Mouse (Mus musculus): ENCODE data around the gene Hoxc12.

Hoxc12 gene

DNA sequence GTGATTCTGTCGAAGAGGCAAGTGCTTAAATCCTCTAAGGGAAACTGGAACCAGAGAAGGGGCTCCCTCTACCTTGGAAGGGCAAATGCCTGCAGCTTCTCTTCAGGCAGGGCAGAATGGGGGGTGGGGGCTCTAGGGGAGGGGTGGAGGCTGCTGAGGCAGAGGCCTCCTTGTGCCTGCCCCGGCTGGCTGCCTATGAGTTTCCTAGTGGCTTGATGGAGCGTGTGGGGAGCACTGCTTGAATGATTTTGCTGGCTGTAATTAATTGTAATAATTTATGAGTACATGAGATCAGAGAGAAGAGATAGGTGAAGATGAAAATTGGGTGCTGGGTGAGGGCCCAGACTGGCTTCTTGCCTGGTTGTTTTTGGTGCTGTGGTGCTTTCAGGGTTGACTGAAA is 48.4 kb downstream of the Hoxc12 start:
- DNase-seq: no peak

DNA sequence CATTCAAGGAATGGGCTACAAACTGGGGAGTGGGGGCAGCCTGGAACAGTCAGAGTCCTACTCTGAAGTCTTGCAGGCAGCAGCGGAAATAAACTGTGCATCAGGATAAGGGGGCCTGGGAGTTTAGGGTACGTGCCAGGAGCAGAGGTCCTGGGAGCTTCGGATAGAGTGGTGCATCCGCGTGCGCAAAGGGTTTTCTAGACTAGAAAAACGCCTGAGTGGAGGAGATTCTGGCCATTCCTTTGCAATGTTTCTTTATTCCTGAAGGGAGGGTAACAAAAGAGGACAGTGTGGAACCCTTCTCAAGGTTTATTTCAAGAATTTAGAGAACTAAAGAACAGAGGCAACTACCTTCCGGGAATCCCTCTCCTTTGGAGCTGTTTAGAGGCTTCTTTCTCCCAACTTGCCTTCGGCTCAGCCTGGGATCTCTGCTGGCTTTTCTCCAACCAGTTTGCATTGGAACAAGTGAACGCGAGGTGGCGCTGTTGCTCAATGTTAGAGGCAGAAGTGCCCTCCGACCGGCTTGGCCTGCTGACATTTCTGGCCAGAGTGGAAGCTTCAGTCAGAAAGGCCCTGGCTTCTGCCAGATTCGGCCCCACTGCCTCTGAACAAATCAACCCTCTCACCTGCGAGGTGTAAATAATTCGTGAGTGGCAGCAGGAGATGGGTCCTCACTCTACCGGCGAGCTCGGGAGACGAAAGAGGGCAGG is 50.7 kb downstream of the Hoxc12 start:
- peak; percentile 86 to 92 for DNase-seq

DNA sequence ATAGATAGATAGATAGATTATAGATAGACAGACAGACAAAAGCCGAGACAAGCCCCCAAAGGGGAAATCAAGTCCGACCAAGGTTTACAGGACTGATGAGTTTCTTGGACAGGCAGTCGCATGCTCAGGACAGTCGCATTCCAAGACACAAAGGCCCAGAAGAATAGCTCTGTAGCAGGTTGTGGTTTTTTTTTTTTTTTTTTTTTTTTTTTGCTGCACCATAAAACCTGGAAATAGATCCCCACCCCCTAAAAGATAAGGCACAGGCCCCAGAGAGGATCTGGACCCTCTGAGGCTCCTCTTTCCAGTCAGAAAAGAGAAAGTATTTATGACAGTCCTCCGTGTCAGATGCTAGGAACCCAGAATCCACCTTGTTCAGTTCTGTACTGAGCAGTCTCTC is 51.5 kb downstream of the Hoxc12 start:
- no peak for DNase-seq

Measured in lung, postnatal 4 days (tissue).